Mouse (Mus musculus) forebrain, embryonic 11.5 days (tissue): ENCODE results near the gene Gm10663. TPM values are rescaled to one million over a fixed set of nuclear protein-coding genes. Genes with fewer than 3 reads are reported as not detected.

Source experiments
- ATAC-seq: fragments of 200-750 bp; cut with Nextera tagmentation; replicated peaks from 2 replicates; pipeline ENCODE4 v1.8.0; 2017; ENCODE audit warnings: moderate TSS enrichment; ENCODE audit not compliant: low FRiP score
- DNase-seq: peaks from one replicate; pipeline ENCODE4 v3.0.0-alpha.2; 2017; ENCODE audit warnings: low spot score
- H3K27ac ChIP-seq: fragments of 300-500 bp; sonication (generic); 2 replicates; pipeline ENCODE4 v1.5.1; 2014; ENCODE audit warnings: low read depth, low read length
- H3K27me3 ChIP-seq: fragments of 300-500 bp; sonication (generic); 2 replicates; pipeline ENCODE4 v1.6.1; 2014; ENCODE audit warnings: mild to moderate bottlenecking, low read length, mixed read lengths; ENCODE audit not compliant: control insufficient read depth, insufficient read depth
- H3K36me3 ChIP-seq: fragments of 300-500 bp; sonication (generic); 2 replicates; pipeline ENCODE4 v1.6.1; 2014; ENCODE audit warnings: mild to moderate bottlenecking, low read length, moderate library complexity, mixed read lengths; ENCODE audit not compliant: control insufficient read depth, insufficient read depth
- H3K4me1 ChIP-seq: fragments of 300-500 bp; sonication (generic); replicated peaks from 2 replicates; pipeline ENCODE4 v1.6.1; 2014; ENCODE audit warnings: low read length, mixed read lengths; ENCODE audit not compliant: control insufficient read depth, insufficient read depth
- H3K4me2 ChIP-seq: fragments of 300-500 bp; sonication (generic); 2 replicates; pipeline ENCODE4 v1.6.1; 2014; ENCODE audit warnings: low read depth, mild to moderate bottlenecking, low read length, moderate library complexity, mixed read lengths; ENCODE audit not compliant: severe bottlenecking
- H3K4me3 ChIP-seq: fragments of 300-500 bp; sonication (generic); 2 replicates; pipeline ENCODE4 v1.5.1; 2014; ENCODE audit warnings: low read depth, low read length
- H3K9ac ChIP-seq: fragments of 300-500 bp; sonication (generic); 2 replicates; pipeline ENCODE4 v1.6.1; 2014; ENCODE audit warnings: low read length
- H3K9me3 ChIP-seq: fragments of 300-500 bp; sonication (generic); 2 replicates; pipeline ENCODE4 v1.6.1; 2016; ENCODE audit warnings: low read length, mixed read lengths; ENCODE audit not compliant: control insufficient read depth
- WGBS: fragments of 180-500 bp; shearing (Covaris S2); extraction: QIAGEN DNeasy Blood & Tissue Kit; methylation state at CpG from one replicate; pipeline ENCODE4 v1.1.7; 2014; 5-methylcytosine and 5-hydroxymethylcytosine counted together
- polyA plus RNA-seq: library from polyadenylated mRNA; unstranded; fragments of >200 nt; fragmentation: Nextera tagmentation; extraction: Ambion mirVana; gene quantifications from 2 replicates; pipeline ENCODE4 v1.2.1, GENCODE M21; 2014

The Gm10663 gene
- polyA plus RNA-seq, 1 experiment from 2014 or later = not detected

DNA sequence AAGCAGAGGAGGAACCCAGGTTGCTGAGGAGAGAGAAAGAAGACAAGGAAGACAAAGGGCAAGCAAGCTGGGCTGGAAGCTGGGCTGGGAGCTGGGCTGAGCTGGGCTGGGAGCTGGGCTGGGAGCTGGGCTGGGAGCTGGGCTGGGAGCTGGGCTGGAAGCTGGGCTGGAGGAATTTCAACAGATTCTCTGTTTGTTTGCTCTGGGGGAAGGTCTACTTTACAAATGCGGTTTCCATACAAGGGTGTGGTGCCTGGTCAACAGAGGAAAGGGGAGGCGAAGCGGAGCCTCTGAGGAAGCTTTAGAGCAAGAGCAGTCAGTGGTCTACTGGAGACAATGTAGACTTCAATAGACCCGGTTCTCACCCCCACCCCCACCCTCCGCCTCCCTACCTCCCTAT is 28.3 kb upstream of the Gm10663 start:
- Histone ChIP-seq H3K36me3 (no peaks in the 10 kb centered on the region), H3K4me3 (no peak overlapping the region), H3K4me2 (no peak overlapping the region), H3K4me1 (no peaks in the 10 kb centered on the region), H3K9ac (no peak overlapping the region), H3K27ac (no peak overlapping the region), H3K27me3 (no peaks in the 10 kb centered on the region), H3K9me3 (no peaks in the 10 kb centered on the region)
- no peak for DNase-seq
- ATAC-seq = no peak
- whole genome bisulfite sequencing = 43% methylated on average over 5 of the region's 5 CpGs

DNA sequence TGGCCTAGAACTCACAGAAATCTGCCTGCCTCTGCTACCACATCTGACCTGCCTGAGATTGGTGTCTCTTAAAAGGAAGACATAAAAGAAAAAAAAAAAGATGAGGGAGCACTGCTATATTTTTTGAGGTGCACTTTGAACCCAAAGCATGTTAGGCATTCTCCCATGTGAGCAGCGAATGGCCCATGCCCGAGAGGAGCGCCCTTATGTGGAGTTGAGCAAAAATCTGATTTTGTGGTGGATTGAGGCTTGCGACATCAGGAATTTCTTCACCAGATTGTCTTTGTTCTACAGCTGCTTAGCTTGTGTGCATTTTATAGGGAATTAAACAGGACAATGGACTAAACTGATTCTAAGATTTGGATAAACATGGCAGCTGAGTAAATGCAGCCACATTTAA is 27.6 kb upstream of the Gm10663 start:
- no peak for DNase-seq
- H3K9me3 ChIP-seq = no peaks in the 10 kb centered on the region
- H3K36me3 ChIP-seq = no peaks in the 10 kb centered on the region
- no peak for ATAC-seq
- no peak overlapping the region for H3K27ac ChIP-seq
- 91% methylated on average over 4 of the region's 4 CpGs for whole genome bisulfite sequencing
- no peaks in the 10 kb centered on the region for H3K27me3 ChIP-seq
- no peak overlapping the region for H3K9ac ChIP-seq
- no peak overlapping the region for H3K4me2 ChIP-seq
- no peak overlapping the region for H3K4me3 ChIP-seq
- no peaks in the 10 kb centered on the region for H3K4me1 ChIP-seq

DNA sequence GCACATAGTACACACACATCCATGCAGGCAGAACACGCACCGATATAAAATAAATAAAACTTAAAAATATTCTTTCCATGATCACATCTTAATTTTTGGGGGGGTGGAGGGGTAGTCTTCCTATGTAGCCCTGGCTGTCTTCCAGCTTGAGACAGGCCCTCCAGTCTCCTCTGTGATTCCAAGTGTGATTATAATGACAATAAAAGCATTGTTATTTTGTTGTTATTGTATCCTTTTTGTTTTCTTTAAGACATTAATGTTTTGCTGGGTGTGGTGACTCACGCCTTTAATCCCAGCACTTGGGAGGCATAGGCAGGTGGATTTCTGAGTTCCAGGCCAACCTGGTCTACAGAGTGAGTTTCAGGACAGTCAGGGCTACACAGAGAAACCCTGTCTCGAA is 27.0 kb upstream of the Gm10663 start:
- Histone ChIP-seq H3K4me2 (no peak overlapping the region), H3K4me1 (no peaks in the 10 kb centered on the region), H3K4me3 (no peak overlapping the region), H3K9me3 (no peaks in the 10 kb centered on the region), H3K9ac (no peak overlapping the region), H3K36me3 (no peaks in the 10 kb centered on the region), H3K27ac (no peak overlapping the region), H3K27me3 (no peaks in the 10 kb centered on the region)
- DNase-seq (no peak), ATAC-seq (no peak)
- 85% methylated on average over 4 of the region's 4 CpGs for whole genome bisulfite sequencing

DNA sequence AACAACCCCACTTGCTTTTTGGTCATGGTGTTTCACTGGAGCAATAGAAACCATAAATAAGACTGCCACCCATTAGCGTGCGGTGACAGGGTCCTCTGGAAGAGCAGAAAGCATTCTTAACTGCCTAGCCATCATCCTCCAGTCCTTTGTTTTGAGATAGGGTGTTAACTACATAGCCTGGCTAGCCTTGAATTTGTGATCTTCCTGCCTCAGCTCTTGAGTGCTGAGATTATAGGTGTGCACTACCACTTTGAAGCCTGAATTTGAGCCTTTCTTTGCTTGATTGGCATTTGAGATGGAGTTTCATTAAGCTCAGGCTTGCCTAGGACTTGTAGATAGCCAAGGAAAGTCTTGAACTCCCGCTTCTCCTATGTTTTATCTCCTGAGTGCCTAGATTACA is 21.3 kb upstream of the Gm10663 start:
- no peak overlapping the region for H3K4me3 ChIP-seq
- H3K9ac ChIP-seq = no peak overlapping the region
- no peak overlapping the region for H3K27ac ChIP-seq
- no peaks in the 10 kb centered on the region for H3K9me3 ChIP-seq
- no peaks in the 10 kb centered on the region for H3K36me3 ChIP-seq
- H3K27me3 ChIP-seq = no peaks in the 10 kb centered on the region
- 90% methylated on average over 3 of the region's 3 CpGs for WGBS
- no peak for ATAC-seq
- DNase-seq = no peak
- no peak overlapping the region for H3K4me2 ChIP-seq
- H3K4me1 ChIP-seq = no peaks in the 10 kb centered on the region

DNA sequence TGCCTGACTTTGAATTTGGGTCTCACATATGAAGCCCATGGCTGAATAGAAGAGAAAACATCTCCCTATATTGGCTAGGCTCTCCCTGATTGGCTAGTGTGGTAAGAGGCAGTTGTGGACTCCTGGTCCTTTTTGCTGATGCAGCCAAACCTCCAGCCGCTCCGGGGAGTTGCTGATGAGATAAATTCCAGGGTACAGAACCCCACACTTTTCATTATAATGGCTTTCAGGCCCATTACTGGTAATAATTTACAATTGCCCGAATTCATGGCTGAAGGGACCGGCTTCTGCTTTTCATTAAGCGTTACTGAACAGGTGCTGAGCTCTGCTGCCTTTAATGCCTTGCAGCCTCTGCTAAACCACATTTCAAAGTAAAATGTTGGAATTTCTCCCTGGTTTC is 20.9 kb upstream of the Gm10663 start:
- no peak overlapping the region for H3K27ac ChIP-seq
- H3K36me3 ChIP-seq = no peaks in the 10 kb centered on the region
- no peak overlapping the region for H3K4me3 ChIP-seq
- WGBS = 75% methylated on average over 5 of the region's 5 CpGs
- ATAC-seq = no peak
- no peaks in the 10 kb centered on the region for H3K4me1 ChIP-seq
- H3K27me3 ChIP-seq = no peaks in the 10 kb centered on the region
- no peaks in the 10 kb centered on the region for H3K9me3 ChIP-seq
- DNase-seq = no peak
- H3K4me2 ChIP-seq = no peak overlapping the region
- no peak overlapping the region for H3K9ac ChIP-seq

DNA sequence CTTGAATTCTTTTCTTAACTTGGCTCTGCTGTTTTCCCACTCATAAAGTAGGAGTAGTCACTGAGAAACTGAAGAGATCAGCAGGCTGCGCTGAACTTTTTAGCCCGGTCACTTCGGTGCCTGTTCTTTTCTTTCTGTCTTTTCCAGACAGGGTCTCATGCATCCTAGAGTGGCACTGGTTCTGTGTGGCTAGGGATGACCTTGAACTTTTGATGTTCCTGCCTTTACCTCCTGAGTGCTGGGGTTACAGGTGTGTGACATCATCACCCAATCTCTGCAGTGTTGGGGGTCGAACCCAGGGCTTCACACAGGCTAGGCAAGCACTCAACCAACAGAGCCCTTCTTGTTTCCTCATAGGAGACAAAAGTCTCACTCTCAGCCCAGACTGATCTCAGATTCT is 18.1 kb upstream of the Gm10663 start:
- Histone ChIP-seq H3K9ac (no peak overlapping the region), H3K36me3 (no peaks in the 10 kb centered on the region), H3K27me3 (no peaks in the 10 kb centered on the region), H3K4me3 (no peak overlapping the region), H3K4me1 (no peaks in the 10 kb centered on the region), H3K27ac (no peak overlapping the region), H3K9me3 (no peaks in the 10 kb centered on the region), H3K4me2 (no peak overlapping the region)
- DNase-seq = no peak
- WGBS = 94% methylated on average over 4 of the region's 4 CpGs
- no peak for ATAC-seq

DNA sequence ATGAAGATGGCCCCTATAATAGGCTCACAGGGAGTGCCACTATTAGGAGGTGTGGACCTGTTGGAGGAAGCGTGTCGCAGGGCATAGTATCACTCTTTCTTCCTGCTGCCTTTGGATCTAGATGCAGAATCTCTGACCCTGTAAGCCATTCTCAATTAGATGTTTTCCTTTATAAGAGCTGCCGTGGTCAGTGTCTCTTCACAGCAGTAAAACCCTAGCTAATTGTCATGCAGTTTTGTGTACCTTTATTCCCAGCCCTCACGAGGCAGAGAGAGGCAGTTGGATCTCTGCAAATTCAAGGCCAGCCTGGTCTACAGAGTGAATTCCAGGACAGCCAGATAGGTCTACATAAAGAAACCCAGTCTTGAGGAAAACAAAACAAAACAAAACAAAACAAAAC is 12.6 kb upstream of the Gm10663 start:
- Histone ChIP-seq H3K4me2 (no peak overlapping the region), H3K4me1 (no peaks in the 10 kb centered on the region), H3K9ac (no peak overlapping the region), H3K36me3 (no peaks in the 10 kb centered on the region), H3K9me3 (no peaks in the 10 kb centered on the region), H3K27ac (no peak overlapping the region), H3K4me3 (no peak overlapping the region), H3K27me3 (no peaks in the 10 kb centered on the region)
- WGBS = 75% methylated on average over 4 of the region's 4 CpGs
- ATAC-seq (no peak), DNase-seq (no peak)

DNA sequence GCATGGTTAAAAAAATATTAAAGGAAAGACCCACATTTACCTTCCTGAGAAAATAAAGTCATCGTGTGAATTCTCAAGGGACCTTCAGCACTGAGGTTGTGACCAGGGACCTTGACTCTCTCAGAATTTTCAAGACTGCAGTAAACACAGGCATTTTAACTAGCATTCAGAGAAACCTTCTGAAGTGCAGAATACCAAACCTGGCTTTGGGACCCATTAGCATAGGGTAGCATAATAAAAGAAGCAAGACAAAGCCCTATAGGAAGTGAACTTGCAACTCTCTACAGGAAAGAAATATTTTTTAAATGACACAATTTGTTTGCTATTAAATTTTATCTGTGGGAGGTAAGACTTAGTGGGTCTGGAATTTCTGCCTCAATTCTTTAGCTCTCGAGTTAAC is 10.8 kb upstream of the Gm10663 start:
- Histone ChIP-seq H3K9ac (no peak overlapping the region), H3K9me3 (no peaks in the 10 kb centered on the region), H3K4me2 (no peak overlapping the region), H3K27ac (no peak overlapping the region), H3K36me3 (no peaks in the 10 kb centered on the region), H3K27me3 (no peaks in the 10 kb centered on the region), H3K4me3 (no peak overlapping the region), H3K4me1 (no peaks in the 10 kb centered on the region)
- WGBS = 68% methylated on average over 2 of the region's 2 CpGs
- DNase-seq (no peak), ATAC-seq (no peak)

DNA sequence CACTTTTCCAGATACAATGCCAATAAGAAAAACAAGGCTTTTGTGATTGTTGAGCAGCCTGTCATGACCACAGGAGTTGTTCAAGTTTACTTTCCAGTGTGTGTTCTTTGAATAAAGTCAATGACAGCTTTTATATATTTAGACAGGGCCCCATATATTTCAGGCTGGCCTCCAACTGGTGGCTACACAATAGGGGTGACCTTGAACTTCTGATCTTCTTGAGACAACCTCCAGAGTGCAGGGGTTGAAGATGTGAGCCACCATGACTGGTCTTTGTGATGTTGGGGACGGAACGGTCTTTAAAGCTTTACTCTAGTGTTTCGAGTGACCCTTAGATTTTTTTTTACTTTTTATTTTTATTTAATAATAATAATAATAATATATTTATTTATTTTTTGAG is 9.2 kb upstream of the Gm10663 start:
- 94% methylated on average over 3 of the region's 3 CpGs for WGBS
- Histone ChIP-seq H3K27ac (no peak overlapping the region), H3K9ac (no peak overlapping the region), H3K27me3 (no peaks in the 10 kb centered on the region), H3K4me2 (no peak overlapping the region), H3K4me1 (no peaks in the 10 kb centered on the region), H3K36me3 (no peaks in the 10 kb centered on the region), H3K9me3 (no peaks in the 10 kb centered on the region), H3K4me3 (no peak overlapping the region)
- no peak for DNase-seq
- no peak for ATAC-seq
